Mouse (Mus musculus): ENCODE results near the gene Zfp58. TPM values are rescaled to one million over a fixed set of nuclear protein-coding genes. Genes with fewer than 3 reads are reported as not detected.
"Not testable (repeated sequence)": the region's sequence is repeated elsewhere in the genome, so short reads cannot be mapped to it uniquely, and the experiment has no call there.

The Zfp58 gene
- polyA plus RNA-seq, 1 experiment from 2014 or later: 14.4 TPM

- Histone ChIP-seq H3K4me1 (ENCODE audit: insufficient read depth, low read length) (no peaks in the 10 kb centered on the region), H3K4me2 (replicated peaks; ENCODE audit: low read depth, low read length) (no peak overlapping the region), H3K4me3 (ENCODE audit: low read length) (no peak overlapping the region), H3K9me3 (ENCODE audit: low read length) (peaks cover 4% of the 10 kb centered on the region), H3K27ac (ENCODE audit: low read length) (no peak overlapping the region), H3K27me3 (ENCODE audit: insufficient read depth, low read length) (no peaks in the 10 kb centered on the region), H3K36me3 (ENCODE audit: insufficient read depth, low read length) (peaks cover 26% of the 10 kb centered on the region), H3K9ac (replicated peaks; ENCODE audit: low read length) (no peak overlapping the region)
- WGBS: 96% methylated on average over 3 of the region's 3 CpGs
- ATAC-seq (ENCODE audit: low FRiP score, low TSS enrichment): no peak
Observed at GRCm38 (mm10) chr13:67469274-67469673, 31.1 kb downstream of the Zfp58 start.

DNA sequence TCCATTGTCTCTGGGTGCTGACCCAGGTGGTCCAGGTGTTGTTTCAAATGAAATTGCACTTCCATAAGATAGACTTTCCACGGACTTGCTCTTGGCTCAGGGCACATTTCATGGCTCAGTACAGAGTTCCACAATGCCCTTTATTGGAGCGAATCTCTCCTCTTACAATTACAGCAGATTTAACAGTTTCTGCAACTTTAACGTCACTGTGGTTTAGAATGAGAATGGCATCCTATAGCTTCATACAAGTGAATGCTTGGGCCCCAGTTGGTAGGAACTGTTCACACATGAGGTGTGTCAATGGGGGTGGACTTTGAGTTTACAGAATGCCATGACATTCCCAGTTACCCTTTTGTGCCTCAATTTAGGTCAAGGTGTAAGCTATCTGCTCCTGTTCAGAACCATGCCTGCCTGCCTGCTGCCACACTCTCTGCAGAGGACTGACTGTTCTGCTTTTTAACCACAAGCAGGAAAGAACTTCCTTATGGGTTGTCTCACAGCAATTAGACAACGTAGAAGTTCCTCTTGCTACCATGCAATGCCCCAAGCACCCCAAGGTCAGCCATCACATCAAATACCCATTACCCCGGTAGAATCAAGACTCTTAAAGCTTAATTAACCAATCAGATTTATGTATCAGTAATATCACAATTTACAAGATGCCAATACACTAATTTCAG is 36.7 kb downstream of the Zfp58 start:
- H3K36me3 ChIP-seq (ENCODE audit: insufficient read depth, low read length); H3K4me3 ChIP-seq (ENCODE audit: low read length); H3K27me3 ChIP-seq (ENCODE audit: insufficient read depth, low read length); H3K4me2 ChIP-seq (replicated peaks; ENCODE audit: low read depth, low read length); H3K9ac ChIP-seq (replicated peaks; ENCODE audit: low read length); H3K9me3 ChIP-seq (ENCODE audit: low read length); ATAC-seq (ENCODE audit: low FRiP score, low TSS enrichment); H3K4me1 ChIP-seq (ENCODE audit: insufficient read depth, low read length); H3K27ac ChIP-seq (ENCODE audit: low read length): not testable (repeated sequence)
- 83% methylated on average over 2 of the region's 5 CpGs for WGBS

DNA sequence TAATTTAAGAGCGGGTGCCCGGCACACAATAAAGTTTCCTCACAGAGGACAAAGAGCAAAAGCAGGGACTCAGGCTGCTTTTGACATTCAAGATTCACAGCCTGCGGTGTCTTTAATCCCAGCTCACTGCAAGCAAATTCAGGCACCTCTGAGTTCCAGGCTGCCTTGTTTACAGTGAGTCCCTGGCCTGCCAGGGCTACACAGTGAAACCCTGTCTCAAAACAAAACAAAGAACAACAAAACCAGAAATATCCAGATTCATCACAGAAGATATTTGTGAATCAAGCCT is 48.4 kb downstream of the Zfp58 start:
- Histone ChIP-seq H3K27ac (ENCODE audit: low read length) (peak overlapping the region; percentile 75), H3K9ac (replicated peaks; ENCODE audit: low read length) (peak overlapping the region; percentile 74), H3K9me3 (ENCODE audit: low read length) (no peaks in the 10 kb centered on the region), H3K4me3 (ENCODE audit: low read length) (peak overlapping the region; percentile 65), H3K36me3 (ENCODE audit: insufficient read depth, low read length) (peaks cover 6% of the 10 kb centered on the region; the same call in 1 of the 2 replicates), H3K4me1 (ENCODE audit: insufficient read depth, low read length) (0 out of 2 replicates have a peak, but pooled peaks cover 3% of the 10 kb centered on the region), H3K4me2 (replicated peaks; ENCODE audit: low read depth, low read length) (peak overlapping the region; percentile 76), H3K27me3 (ENCODE audit: insufficient read depth, low read length) (no peaks in the 10 kb centered on the region)
- WGBS: 6% methylated on average over 3 of the region's 3 CpGs
- peak; percentile 55; the same call in 1 of the 2 replicates for ATAC-seq (ENCODE audit: low FRiP score, low TSS enrichment)

- peak within 1 kb of the TSS; percentile 75 for H3K27ac ChIP-seq (ENCODE audit: low read length)
- no peaks in the 10 kb centered on the region for H3K27me3 ChIP-seq (ENCODE audit: insufficient read depth, low read length)
- H3K36me3 ChIP-seq (ENCODE audit: insufficient read depth, low read length): peaks cover 12% of the 10 kb centered on the region
- H3K9me3 ChIP-seq (ENCODE audit: low read length): no peaks in the 10 kb centered on the region
- 0 out of 2 replicates have a peak, but pooled peaks cover 3% of the 10 kb centered on the region for H3K4me1 ChIP-seq (ENCODE audit: insufficient read depth, low read length)
- peak within 1 kb of the TSS; percentile 74 for H3K9ac ChIP-seq (replicated peaks; ENCODE audit: low read length)
- peak; percentile 97 for ATAC-seq (ENCODE audit: low FRiP score, low TSS enrichment)
- peak within 1 kb of the TSS; percentile 76 for H3K4me2 ChIP-seq (replicated peaks; ENCODE audit: low read depth, low read length)
- WGBS: 1% methylated on average over 20 of the region's 20 CpGs
- peak within 1 kb of the TSS; percentile 65 for H3K4me3 ChIP-seq (ENCODE audit: low read length)
Observed at GRCm38 (mm10) chr13:67451172-67452020, 49.0 kb downstream of the Zfp58 start, which contains the start of gene Zfp874a. Gene Zfp874a, minus strand, starts transcription at chr13:67451624.

Other genes with a start within 250 kb of the Zfp58 start
- gene Zfp458, start 222.1 kb downstream of the Zfp58 start, polyA plus RNA-seq (2015; fragmentation: Nextera tagmentation; extraction: Ambion mirVana): 1.6 and 2.1 TPM in 2 replicates
- gene Zfp457, start 194.1 kb downstream of the Zfp58 start, polyA plus RNA-seq (2015; fragmentation: Nextera tagmentation; extraction: Ambion mirVana): 0.76 and 0.86 TPM in 2 replicates
- gene Zfp595, start 168.0 kb downstream of the Zfp58 start, polyA plus RNA-seq (2015; fragmentation: Nextera tagmentation; extraction: Ambion mirVana): 2.7 and 2.8 TPM in 2 replicates
- gene Gm28044, start 140.0 kb downstream of the Zfp58 start, polyA plus RNA-seq (2015; fragmentation: Nextera tagmentation; extraction: Ambion mirVana): not detected in 2 replicates
- gene Zfp953, start 139.9 kb downstream of the Zfp58 start, polyA plus RNA-seq (2015; fragmentation: Nextera tagmentation; extraction: Ambion mirVana): 1.3 TPM in 2 replicates
- 0.44 and 0.50 TPM in 2 replicates for gene Gm28041, start 124.8 kb downstream of the Zfp58 start, polyA plus RNA-seq (2015; fragmentation: Nextera tagmentation; extraction: Ambion mirVana)
- 1.6 and 2.4 TPM in 2 replicates for gene Zfp456, start 124.7 kb downstream of the Zfp58 start, polyA plus RNA-seq (2015; fragmentation: Nextera tagmentation; extraction: Ambion mirVana)
- gene Zfp429, start 100.7 kb downstream of the Zfp58 start, polyA plus RNA-seq (2015; fragmentation: Nextera tagmentation; extraction: Ambion mirVana): 8.5 and 10.1 TPM in 2 replicates
- 1.1 TPM in 2 replicates for gene Zfp459, start 79.1 kb downstream of the Zfp58 start, polyA plus RNA-seq (2015; fragmentation: Nextera tagmentation; extraction: Ambion mirVana)
- gene Zfp874a, start 48.9 kb downstream of the Zfp58 start, polyA plus RNA-seq (2015; fragmentation: Nextera tagmentation; extraction: Ambion mirVana): 10.7 and 12.0 TPM in 2 replicates
- 2.6 and 3.4 TPM in 2 replicates for gene Zfp874b, start 16.3 kb downstream of the Zfp58 start, polyA plus RNA-seq (2015; fragmentation: Nextera tagmentation; extraction: Ambion mirVana)
- not detected in 2 replicates for gene Gm26965, start 25.6 kb upstream of the Zfp58 start, polyA plus RNA-seq (2015; fragmentation: Nextera tagmentation; extraction: Ambion mirVana)
- gene Zfp87, start 25.6 kb upstream of the Zfp58 start, polyA plus RNA-seq (2015; fragmentation: Nextera tagmentation; extraction: Ambion mirVana): 26.1 and 28.3 TPM in 2 replicates
- 13.5 and 16.0 TPM in 2 replicates for gene Zfp748, start 53.3 kb upstream of the Zfp58 start, polyA plus RNA-seq (2015; fragmentation: Nextera tagmentation; extraction: Ambion mirVana)
- 4.3 and 4.7 TPM in 2 replicates for gene Zfp729b, start 109.2 kb upstream of the Zfp58 start, polyA plus RNA-seq (2015; fragmentation: Nextera tagmentation; extraction: Ambion mirVana)
- not detected in 2 replicates for gene Gm49345, start 137.2 kb upstream of the Zfp58 start, polyA plus RNA-seq (2015; fragmentation: Nextera tagmentation; extraction: Ambion mirVana)
- 3.1 TPM in 2 replicates for gene Zfp729a, start 137.2 kb upstream of the Zfp58 start, polyA plus RNA-seq (2015; fragmentation: Nextera tagmentation; extraction: Ambion mirVana)
- 11.0 and 13.4 TPM in 2 replicates for gene Zfp738, start 186.5 kb upstream of the Zfp58 start, polyA plus RNA-seq (2015; fragmentation: Nextera tagmentation; extraction: Ambion mirVana)
- 7.1 and 7.3 TPM in 2 replicates for gene Zfp65, start 228.6 kb upstream of the Zfp58 start, polyA plus RNA-seq (2015; fragmentation: Nextera tagmentation; extraction: Ambion mirVana)

Data from kidney, embryonic 16.5 days (tissue).